ENCODE assay signal across 8 mouse cellular contexts in the genomic region with DNA sequence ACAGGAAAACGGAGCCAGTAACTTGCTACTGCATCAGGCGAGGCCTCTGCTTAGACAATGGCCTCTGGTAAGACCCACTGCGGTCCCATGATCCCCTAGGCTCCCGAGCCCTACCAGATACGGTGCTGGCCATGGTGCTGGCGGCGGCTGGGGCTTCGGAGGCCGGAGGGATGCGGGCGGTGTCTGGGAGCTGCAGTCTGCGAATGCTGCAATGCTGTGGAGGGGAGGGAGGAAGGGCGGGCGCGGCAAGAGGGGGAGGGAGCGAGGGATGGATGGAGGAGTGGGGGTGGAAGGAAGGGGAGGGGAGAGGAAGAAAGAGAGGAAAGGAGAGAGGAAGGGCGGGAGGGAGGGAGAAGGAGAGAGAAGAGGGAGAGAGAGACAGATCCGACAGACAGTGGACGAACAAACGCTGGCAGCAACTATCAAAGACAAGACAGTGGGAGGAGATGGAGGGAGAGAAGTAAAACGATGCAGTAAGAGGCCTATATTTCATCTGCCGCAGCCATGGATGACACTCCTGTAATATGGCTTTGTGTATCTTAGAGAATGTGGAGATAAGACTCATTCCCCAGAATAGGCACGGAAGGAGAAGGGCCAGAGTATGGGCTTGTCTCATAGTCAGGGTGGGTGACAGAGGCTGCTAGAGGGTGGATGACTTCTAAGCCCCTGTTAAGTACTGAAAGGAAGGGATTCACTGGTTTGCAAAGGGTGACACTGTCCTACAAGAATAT. TPM values are rescaled to one million over a fixed set of nuclear protein-coding genes. Genes with fewer than 3 reads are reported as not detected.
DNase-seq lines count a peak whose midpoint lies in the region; ATAC-seq and TF ChIP-seq lines count a peak whose summit lies in the region.

A gene (minus strand): TSS at position 421 of the 731 bp plus-strand sequence.

- WGBS in forebrain, embryonic 10.5 days, result 7% methylated on average over 23 of the region's 23 CpGs
- WGBS in lung, postnatal 0 days, result 5% methylated on average over 23 of the region's 23 CpGs

- DNase-seq in T-cell, adult 2 months (ENCODE audit: low spot score), result peak; percentile 20
- DNase-seq in brain, embryonic 14.5 days (ENCODE audit: low read depth), result peak; percentile 93
- peak; percentile 73 for DNase-seq in forebrain, embryonic 10.5 days (ENCODE audit: extremely low spot score, low spot score)
- DNase-seq in heart, postnatal 36 days, result peak; percentile 23 to 36
- peak; percentile 44 to 64 for DNase-seq in layer of hippocampus, adult 8-10 months (ENCODE audit: low spot score in 2 of 2)
- DNase-seq in lung, postnatal 0 days (ENCODE audit: low spot score), result peak; percentile 51
- DNase-seq in retina, postnatal 1 day, result peak; percentile 79
- DNase-seq in thymus, postnatal 25 days, result no peak

- H3K9me3 ChIP-seq in forebrain, embryonic 10.5 days, result no peaks in the 10 kb centered on the region
- no peaks in the 10 kb centered on the region for H3K9me3 ChIP-seq in lung, postnatal 0 days (ENCODE audit: low read length)

- peak within 1 kb of the TSS; percentile 87 for H3K27ac ChIP-seq in forebrain, embryonic 10.5 days
- H3K27ac ChIP-seq in lung, postnatal 0 days (ENCODE audit: low read length), result no peak within 1 kb of the TSS

- peak; percentile 54 for ATAC-seq in lung, postnatal 0 days

- H3K4me1 ChIP-seq in forebrain, embryonic 10.5 days, result peaks cover 24% of the 10 kb centered on the region
- no peaks in the 10 kb centered on the region for H3K4me1 ChIP-seq in lung, postnatal 0 days (ENCODE audit: insufficient read depth, low read depth, low read length)

- TF ChIP-seq POLR2A in brain, embryonic 14.5 days (IDR thresholded peaks at IDR 0.05; ENCODE audit: borderline replicate concordance, extremely low read depth, insufficient read depth, insufficient read length, poor library complexity, severe bottlenecking), result peak; percentile 43; the same call in 1 of the 2 replicates

- no peak for TF ChIP-seq CTCF in brain, embryonic 14.5 days (IDR thresholded peaks at IDR 0.05; ENCODE audit: borderline replicate concordance, extremely low read depth, insufficient read depth, insufficient read length)
- TF ChIP-seq CTCF in lung, postnatal 0 days (IDR thresholded peaks at IDR 0.05), result no peak

- H3K36me3 ChIP-seq in forebrain, embryonic 10.5 days (replicated peaks), result no peaks in the 10 kb centered on the region
- no peaks in the 10 kb centered on the region for H3K36me3 ChIP-seq in lung, postnatal 0 days (ENCODE audit: insufficient read depth, low read length)

- intact Hi-C loops in heart, postnatal 36 days (cut with DNase I), result no loop called here

- H3K27me3 ChIP-seq in forebrain, embryonic 10.5 days (ENCODE audit: poor library complexity, severe bottlenecking), result peaks cover 50% of the 10 kb centered on the region
- H3K27me3 ChIP-seq in lung, postnatal 0 days (replicated peaks; ENCODE audit: insufficient read depth, low read length), result peaks cover 19% of the 10 kb centered on the region

- peak within 1 kb of the TSS; percentile 14 for H3K4me2 ChIP-seq in lung, postnatal 0 days (replicated peaks; ENCODE audit: low read depth, low read length)

- peak within 1 kb of the TSS; percentile 71 for H3K4me3 ChIP-seq in forebrain, embryonic 10.5 days
- no peak within 1 kb of the TSS for H3K4me3 ChIP-seq in lung, postnatal 0 days (ENCODE audit: low read depth, low read length)

- no peak within 1 kb of the TSS for H3K9ac ChIP-seq in lung, postnatal 0 days (replicated peaks; ENCODE audit: low read depth)

- no peak for TF ChIP-seq EP300 in lung, postnatal 0 days (IDR thresholded peaks at IDR 0.05)

RNA-seq across cellular contexts. Expression of the gene that starts here (rescaled TPM):
- 774 and 800 TPM in 2 replicates for polyA plus RNA-seq in brain, embryonic 14.5 days (2012; rRNA removed)
- polyA plus RNA-seq in forebrain, embryonic 10.5 days (2016; fragmentation: Nextera tagmentation; extraction: Ambion mirVana), result 56.4 and 76.0 TPM in 2 replicates
- total RNA-seq in heart, postnatal 36 days (2021), result under 1 TPM; 0.38 to 0.53 TPM
- total RNA-seq in layer of hippocampus, adult 8-10 months (2022), result 100 to 1,000 TPM; 530 to 604 (median 573) TPM
- polyA plus RNA-seq in lung, postnatal 0 days (2015; fragmentation: Nextera tagmentation; extraction: Ambion mirVana), result 0.51 and 0.95 TPM in 2 replicates

Comparison
In these comparisons a context has a peak if more than half of its experiments do, and no peak if none do; other contexts are left out.
1. RNA of the gene that starts here (total RNA-seq): 530 to 604 TPM in layer of hippocampus, adult 8-10 months; 0.38 to 0.53 TPM in heart, postnatal 36 days; every median in the first group is over 100 times any median in the second.
2. RNA of the gene that starts here (polyA plus RNA-seq): 774 to 800 TPM in brain, embryonic 14.5 days and 56.4 to 76.0 TPM in forebrain, embryonic 10.5 days; 0.51 to 0.95 TPM in lung, postnatal 0 days; every median in the first group is over 10 times any median in the second.
3. RNA of the gene that starts here (polyA plus RNA-seq): 774 to 800 TPM in brain, embryonic 14.5 days; 56.4 to 76.0 TPM in forebrain, embryonic 10.5 days; every median in the first group is over 10 times any median in the second.
4. Peak in DNase-seq in heart, postnatal 36 days; RNA of the gene not detected or under 1 TPM.
5. Peak in DNase-seq, ATAC-seq and H3K4me2 ChIP-seq in lung, postnatal 0 days; RNA of the gene not detected or under 1 TPM.